23 mouse cellular contexts compared by ENCODE assay signal in genomic region chr16:25835723-25836122, GRCm38 (mm10).
DNase-seq lines count a peak whose midpoint lies in the region; ATAC-seq and TF ChIP-seq lines count a peak whose summit lies in the region.
"Had no signal": no experiment of that assay in that cellular context is flagged by ENCODE, and none has a peak within 500 bp of the region (broad histone marks: within the 10 kb centered on the region; RNA-seq: fewer than 3 reads in every experiment).

No protein-coding gene starts in this region.

- H3K4me1 ChIP-seq in limb, embryonic 14.5 days (ENCODE audit: control insufficient read depth, insufficient read depth, low read length), result no peaks in the 10 kb centered on the region
- peaks cover 17% of the 10 kb centered on the region; the same call in 1 of the 2 replicates for H3K4me1 ChIP-seq in limb, embryonic 10.5 days
- H3K4me1 ChIP-seq: forebrain, embryonic 10.5 days; forebrain, embryonic 12.5 days had no signal

- H3K36me3 ChIP-seq in limb, embryonic 14.5 days (ENCODE audit: control insufficient read depth, insufficient read depth, low read length), result no peaks in the 10 kb centered on the region
- no peaks in the 10 kb centered on the region for H3K36me3 ChIP-seq in limb, embryonic 10.5 days
- H3K36me3 ChIP-seq: embryonic facial prominence, embryonic 12.5 days; embryonic facial prominence, embryonic 15.5 days; forebrain, embryonic 10.5 days; forebrain, embryonic 12.5 days had no signal

- DNase-seq in limb, embryonic 14.5 days (ENCODE audit: low spot score), result peak; percentile 50
- no peak for DNase-seq in limb, embryonic 10.5 days (ENCODE audit: low spot score)
- peak; percentile 2 for DNase-seq in lung, postnatal 14 days
- DNase-seq in lung, postnatal 4 days, result no peak
- DNase-seq in urinary bladder, postnatal 14 days (ENCODE audit: low spot score), result peak; percentile 49
- DNase-seq in urinary bladder, postnatal 10 days (ENCODE audit: low spot score), result no peak
- DNase-seq: adrenal gland, adult 2 months; adrenal gland, postnatal 10 days; adrenal gland, postnatal 25 days; cerebellum, adult 11 months; cerebellum, adult 18-20 months; cerebellum, adult 8-10 months; cerebellum, adult 9-11 months; cerebellum, postnatal 14 days; cerebellum, postnatal 36 days; embryo, embryonic 11 days had no signal

- ATAC-seq in limb, embryonic 14.5 days (ENCODE audit: low FRiP score, low read depth), result no peak
- ATAC-seq: forebrain, embryonic 14.5 days; forebrain, embryonic 16.5 days had no signal

- no peak overlapping the region for H3K27ac ChIP-seq in limb, embryonic 14.5 days (replicated peaks; ENCODE audit: low read depth, low read length)
- H3K27ac ChIP-seq in limb, embryonic 10.5 days, result no peak overlapping the region
- H3K27ac ChIP-seq: embryonic facial prominence, embryonic 12.5 days; forebrain, embryonic 10.5 days; forebrain, embryonic 12.5 days had no signal

- TF ChIP-seq POLR2A in limb, embryonic 14.5 days (IDR thresholded peaks at IDR 0.05; ENCODE audit: borderline replicate concordance, extremely low read depth, insufficient read depth, insufficient read length), result no peak

- no peak overlapping the region for H3K4me3 ChIP-seq in limb, embryonic 14.5 days (replicated peaks; ENCODE audit: low read length)
- H3K4me3 ChIP-seq in limb, embryonic 10.5 days, result no peak overlapping the region
- H3K4me3 ChIP-seq: embryonic facial prominence, embryonic 12.5 days; embryonic facial prominence, embryonic 15.5 days; erythroblast, embryonic 14.5 days; forebrain, embryonic 10.5 days; forebrain, embryonic 12.5 days had no signal

- no peaks in the 10 kb centered on the region for H3K9me3 ChIP-seq in limb, embryonic 14.5 days (ENCODE audit: control insufficient read depth, low read length)
- no peaks in the 10 kb centered on the region for H3K9me3 ChIP-seq in limb, embryonic 10.5 days (replicated peaks)
- H3K9me3 ChIP-seq: embryonic facial prominence, embryonic 12.5 days; embryonic facial prominence, embryonic 15.5 days; forebrain, embryonic 10.5 days; forebrain, embryonic 12.5 days had no signal

- H3K9ac ChIP-seq in limb, embryonic 14.5 days (ENCODE audit: low read depth, low read length, severe bottlenecking), result no peak overlapping the region
- H3K9ac ChIP-seq: embryonic facial prominence, embryonic 12.5 days; embryonic facial prominence, embryonic 15.5 days; forebrain, embryonic 12.5 days had no signal

- H3K4me2 ChIP-seq in limb, embryonic 14.5 days (replicated peaks; ENCODE audit: low read depth, low read length, severe bottlenecking), result no peak overlapping the region
- H3K4me2 ChIP-seq: embryonic facial prominence, embryonic 12.5 days; embryonic facial prominence, embryonic 15.5 days; forebrain, embryonic 12.5 days had no signal

- WGBS in limb, embryonic 14.5 days, result 59% methylated on average over 5 of the region's 5 CpGs
- WGBS in limb, embryonic 10.5 days, result 82% methylated on average over 5 of the region's 5 CpGs

- H3K27me3 ChIP-seq in limb, embryonic 14.5 days (ENCODE audit: control insufficient read depth, insufficient read depth, low read length), result no peaks in the 10 kb centered on the region
- no peaks in the 10 kb centered on the region for H3K27me3 ChIP-seq in limb, embryonic 10.5 days (ENCODE audit: low read depth, poor library complexity, severe bottlenecking)
- H3K27me3 ChIP-seq: embryonic facial prominence, embryonic 12.5 days; embryonic facial prominence, embryonic 15.5 days; forebrain, embryonic 12.5 days had no signal

Comparison
In these comparisons a context has a peak if more than half of its experiments do, and no peak if none do; other contexts are left out.
1. DNase-seq: peak in limb, embryonic 14.5 days (single experiment), lung, postnatal 14 days (single experiment) and urinary bladder, postnatal 14 days (single experiment); none in limb, embryonic 10.5 days (single experiment), lung, postnatal 4 days (0 of 2) and urinary bladder, postnatal 10 days (single experiment).